Mouse (Mus musculus) cerebellum, adult 18-20 months (tissue): ENCODE measurements around the gene Gas2l1.
A peak's percentile ranks its signal among the peaks of the same experiment; 100 is the strongest.

Experiments
- DNase-seq, 2 experiments: peaks; one replicate each; pipeline ENCODE4 v3.0.0; 2021

The Gas2l1 gene

GRCm38 (mm10) chr11:5040585-5040984 lies 24.5 kb downstream of the Gas2l1 start:
- DNase-seq = no peak

DNA sequence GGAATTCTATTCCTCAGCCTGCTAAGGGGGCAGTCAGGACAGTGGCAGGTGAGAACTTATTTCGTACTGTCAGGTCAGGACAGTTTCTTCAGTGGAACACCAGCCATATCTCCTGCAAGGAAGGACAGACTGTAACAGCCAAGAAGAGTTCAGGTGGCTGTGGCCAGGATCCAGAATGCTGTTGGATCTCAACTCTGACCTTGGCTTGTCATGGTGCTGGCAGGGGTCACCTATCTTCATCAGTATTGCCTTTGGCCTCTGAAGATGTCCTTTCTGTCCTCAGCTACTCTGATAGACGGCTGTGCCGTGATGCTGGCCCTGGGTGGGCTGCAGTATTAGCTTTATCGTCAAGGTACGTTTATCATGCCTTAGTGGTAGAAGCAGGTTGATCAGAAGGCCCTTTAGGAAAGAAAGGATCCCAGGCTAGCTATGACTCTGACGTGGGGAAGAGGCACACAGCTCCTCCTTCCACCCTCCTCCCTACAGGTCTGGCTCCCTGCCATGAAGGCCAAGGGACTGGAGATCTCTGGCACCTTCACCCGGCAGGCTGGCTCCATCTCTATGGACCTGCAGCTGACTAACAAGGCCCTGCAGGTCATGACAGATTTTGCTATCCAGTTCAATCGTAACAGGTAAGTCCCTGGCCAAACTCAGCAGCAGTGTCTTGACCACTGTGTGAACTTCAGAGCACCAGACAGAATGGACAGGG lies 27.8 kb downstream of the Gas2l1 start:
- peak; percentile 82 to 89 for DNase-seq

GRCm38 (mm10) chr11:5035421-5035820 lies 29.7 kb downstream of the Gas2l1 start:
- peak in 1 of 2 experiments; percentile 28 for DNase-seq

GRCm38 (mm10) chr11:5033136-5033535 lies 32.0 kb downstream of the Gas2l1 start:
- peak; percentile 74 to 77 for DNase-seq

- no peak for DNase-seq
Observed at GRCm38 (mm10) chr11:5032706-5033105, 32.4 kb downstream of the Gas2l1 start.

DNA sequence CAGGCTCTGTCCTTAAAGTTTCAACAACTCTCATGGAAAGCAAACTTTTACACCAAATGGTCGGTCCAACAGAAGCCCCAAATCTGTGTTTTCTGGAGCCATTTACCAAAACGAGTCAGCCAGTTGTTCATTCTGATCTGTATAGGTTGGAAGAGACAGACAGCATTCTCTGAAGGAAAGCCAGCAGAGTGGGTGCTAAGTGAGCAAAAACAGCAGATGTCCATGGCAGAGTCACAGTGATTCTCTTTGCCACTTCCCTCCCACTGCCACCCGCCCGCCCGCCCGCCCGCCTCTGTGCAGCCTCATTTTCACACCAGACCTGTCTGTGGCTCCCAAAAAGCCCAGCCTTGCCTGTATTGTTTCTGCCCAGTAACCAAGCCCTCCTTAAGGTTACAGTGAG lies 36.9 kb downstream of the Gas2l1 start:
- DNase-seq = no peak

DNA sequence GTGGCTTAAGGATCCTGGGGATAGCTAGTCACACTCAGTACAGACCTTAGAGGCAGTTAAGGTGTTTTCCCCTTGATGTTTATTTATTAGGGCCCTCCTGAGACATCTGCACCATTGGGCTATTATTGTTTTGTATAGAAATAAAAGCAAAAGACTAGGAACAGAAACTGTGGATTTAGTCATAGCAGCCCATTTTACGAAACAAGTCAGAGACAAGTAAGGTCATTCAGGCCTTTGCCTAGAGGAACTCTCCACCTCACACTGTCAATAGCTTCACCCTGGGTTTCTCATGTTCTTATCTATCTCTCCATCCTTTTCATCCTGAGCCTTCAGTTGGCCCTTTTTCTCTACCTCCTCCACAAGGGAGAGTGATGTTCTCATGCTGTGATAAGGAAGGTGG lies 40.0 kb downstream of the Gas2l1 start:
- DNase-seq = no peak

GRCm38 (mm10) chr11:5017506-5017905 lies 47.6 kb downstream of the Gas2l1 start:
- DNase-seq = no peak

DNA sequence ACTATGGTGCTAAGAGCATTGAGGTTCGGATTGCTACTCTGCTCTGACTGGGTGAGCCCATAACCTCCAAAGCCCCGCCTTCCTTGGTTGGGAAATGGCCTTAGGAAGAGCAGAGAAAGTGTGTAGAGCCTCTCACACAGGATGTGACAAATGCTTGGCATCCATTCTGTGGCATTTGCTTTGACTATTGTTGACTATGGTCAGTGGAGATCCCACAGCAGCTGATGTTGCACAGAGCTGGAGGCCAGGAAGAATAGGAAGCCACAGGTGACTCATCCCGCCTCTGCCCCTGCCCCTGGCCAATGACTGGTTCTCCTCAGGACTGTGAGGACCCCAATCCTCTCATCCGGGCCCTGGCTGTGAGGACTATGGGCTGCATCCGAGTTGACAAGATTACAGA lies 48.8 kb downstream of the Gas2l1 start:
- no peak for DNase-seq

GRCm38 (mm10) chr11:5015720-5016119 lies 49.4 kb downstream of the Gas2l1 start:
- DNase-seq = peak; percentile 93 to 97

DNA sequence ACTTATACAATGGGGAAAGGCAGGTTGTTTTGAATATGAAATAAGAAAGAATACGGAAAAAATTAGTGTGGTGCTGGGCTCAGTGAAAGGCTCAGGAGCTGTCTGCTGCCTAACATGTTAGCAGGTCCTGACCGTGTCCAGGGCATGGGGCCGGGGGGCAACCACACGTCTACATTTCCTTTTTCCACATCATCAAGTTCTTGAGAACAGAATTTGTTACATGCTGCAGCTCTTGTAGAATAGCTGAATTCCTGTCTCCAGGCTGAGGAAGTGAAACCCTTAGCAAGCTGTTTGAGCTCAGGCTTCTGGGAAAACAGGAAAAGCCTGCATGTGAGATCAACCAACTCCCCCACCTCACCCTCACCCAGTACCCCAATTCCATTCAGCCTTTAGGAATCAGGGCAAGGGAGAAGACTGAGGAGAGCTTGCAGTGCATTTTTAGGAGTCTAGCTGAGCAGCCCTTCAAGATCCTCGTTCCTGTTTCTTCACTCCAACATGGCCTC lies 52.9 kb downstream of the Gas2l1 start:
- DNase-seq = no peak

DNA sequence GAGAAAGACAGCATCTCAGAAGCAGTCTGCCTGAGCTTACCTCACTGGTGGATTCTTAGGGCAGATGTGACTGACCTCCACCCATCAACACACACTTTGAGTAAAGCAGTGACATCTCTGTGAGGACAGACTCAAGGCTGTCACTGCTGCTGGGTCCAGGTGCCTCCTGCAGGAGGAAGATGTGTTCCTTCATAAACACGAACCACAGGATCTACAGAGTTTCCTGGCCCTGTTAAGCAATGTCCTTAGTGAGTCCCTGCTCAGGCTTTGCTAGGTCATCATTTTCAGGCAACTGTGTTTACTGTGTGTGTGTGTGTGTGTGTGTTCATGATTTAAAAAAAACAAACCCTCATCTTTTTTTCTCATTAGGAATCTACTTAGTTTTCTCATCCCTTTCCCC lies 53.6 kb downstream of the Gas2l1 start:
- DNase-seq = no peak

- DNase-seq = no peak
Observed at GRCm38 (mm10) chr11:5010205-5010604, 54.9 kb downstream of the Gas2l1 start.

DNA sequence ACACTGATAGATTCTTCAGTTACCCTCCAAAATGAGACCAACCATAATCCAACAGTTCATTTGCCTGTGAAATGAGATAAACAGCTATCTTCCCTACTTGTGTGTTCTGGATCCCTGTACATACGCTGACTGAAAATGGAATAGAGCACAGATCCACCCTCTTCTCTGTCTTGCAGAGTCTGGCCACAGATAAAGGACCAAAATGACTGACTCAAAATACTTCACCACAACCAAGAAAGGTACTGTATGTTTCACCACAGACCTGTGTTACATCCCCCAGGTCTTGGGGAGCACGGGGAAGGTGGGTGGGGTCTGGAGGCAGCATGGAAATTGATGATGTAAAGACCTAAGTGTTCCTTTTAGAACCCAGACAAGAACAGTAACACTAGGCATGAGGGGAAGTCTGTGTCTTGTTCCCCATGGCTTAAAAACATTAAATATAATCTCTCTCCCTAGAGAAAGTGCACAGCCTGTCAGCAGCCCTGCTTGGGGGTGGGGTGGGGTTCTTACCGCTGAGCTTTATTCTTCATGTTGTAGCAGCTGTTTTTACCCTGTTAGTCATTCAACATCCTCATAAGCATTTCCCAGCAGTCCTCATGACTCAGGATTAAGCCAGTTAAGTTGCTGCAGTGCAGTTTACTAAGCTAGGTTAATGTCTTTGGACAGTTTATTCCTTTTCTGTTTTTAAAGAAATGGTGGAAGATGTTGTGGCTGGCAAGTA lies 55.6 kb downstream of the Gas2l1 start:
- DNase-seq = no peak

DNA sequence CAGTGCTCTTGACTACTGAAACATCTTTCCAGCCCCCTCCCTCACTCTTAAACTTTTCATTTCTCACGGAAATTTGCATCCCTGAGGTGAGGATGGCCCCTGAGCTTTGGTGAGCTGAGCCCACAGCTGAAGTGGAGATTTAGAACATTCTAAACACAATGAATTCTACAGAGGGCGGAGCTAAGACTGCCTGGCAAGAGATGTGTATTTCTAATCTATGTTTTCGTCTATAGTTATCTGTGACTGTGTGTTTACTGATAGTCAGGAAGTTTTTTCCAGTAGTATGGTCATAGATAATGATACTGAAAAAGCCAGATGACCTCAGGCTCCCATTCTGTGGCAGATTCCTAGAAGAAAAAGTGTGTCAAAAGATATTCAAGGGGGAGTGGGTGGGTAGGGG lies 56.3 kb downstream of the Gas2l1 start:
- no peak for DNase-seq

- DNase-seq = no peak
Observed at GRCm38 (mm10) chr11:5007186-5007585, 57.9 kb downstream of the Gas2l1 start.

DNA sequence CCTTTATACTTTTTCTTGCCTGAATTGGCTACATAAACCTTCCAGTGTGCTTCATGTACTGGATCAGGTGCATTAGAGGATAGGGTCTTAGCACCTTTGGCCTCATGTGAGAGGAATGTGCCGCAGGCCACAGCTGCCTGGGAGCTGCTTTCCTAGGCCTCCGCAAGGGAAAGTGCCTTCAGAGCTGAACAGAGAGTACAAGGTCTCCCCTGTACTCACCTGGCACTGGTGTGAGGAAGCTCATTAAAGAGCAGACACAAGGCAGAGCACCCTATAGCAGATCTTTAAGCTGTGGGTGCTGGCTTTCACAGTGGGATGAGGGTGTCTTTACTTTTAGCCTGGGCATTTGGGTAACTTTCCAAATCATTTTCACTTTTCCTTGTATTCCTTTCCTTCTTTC lies 59.6 kb downstream of the Gas2l1 start:
- no peak for DNase-seq
